Mouse (Mus musculus) limb, embryonic 15.5 days (tissue): ENCODE measurements around the gene Cfap157. TPM values are rescaled to one million over a fixed set of nuclear protein-coding genes. Genes with fewer than 3 reads are reported as not detected.

Source experiments
- ATAC-seq: fragments of 200-750 bp; cut with Nextera tagmentation; 2 replicates; pipeline ENCODE4 v1.8.0; 2017; ENCODE audit warnings: low read depth, moderate TSS enrichment; ENCODE audit not compliant: insufficient number of reproducible peaks, low FRiP score, low TSS enrichment
- H3K27ac ChIP-seq: fragments of 300-500 bp; sonication (generic); 2 replicates; pipeline ENCODE4 v1.5.1; 2015; ENCODE audit warnings: moderate library complexity, mild to moderate bottlenecking, inconsistent platforms
- H3K27me3 ChIP-seq: fragments of 300-500 bp; sonication (generic); 2 replicates; pipeline ENCODE4 v1.6.1; 2015; ENCODE audit warnings: inconsistent platforms
- H3K36me3 ChIP-seq: fragments of 300-500 bp; sonication (generic); 2 replicates; pipeline ENCODE4 v1.6.1; 2015; ENCODE audit warnings: inconsistent platforms
- H3K4me1 ChIP-seq: fragments of 300-500 bp; sonication (generic); 2 replicates; pipeline ENCODE4 v1.6.1; 2015; ENCODE audit warnings: inconsistent platforms
- H3K4me2 ChIP-seq: fragments of 300-500 bp; sonication (generic); 2 replicates; pipeline ENCODE4 v1.6.1; 2015; ENCODE audit warnings: mild to moderate bottlenecking, inconsistent platforms
- H3K4me3 ChIP-seq: fragments of 300-500 bp; sonication (generic); 2 replicates; pipeline ENCODE4 v1.5.1; 2015; ENCODE audit warnings: mild to moderate bottlenecking, inconsistent platforms
- H3K9ac ChIP-seq: fragments of 300-500 bp; sonication (generic); 2 replicates; pipeline ENCODE4 v1.6.1; 2015; ENCODE audit warnings: inconsistent platforms
- H3K9me3 ChIP-seq: fragments of 300-500 bp; sonication (generic); 2 replicates; pipeline ENCODE4 v1.6.1; 2016; ENCODE audit warnings: inconsistent platforms
- WGBS: fragments of 180-500 bp; shearing (Covaris S2); methylation state at CpG from one replicate; pipeline ENCODE4 v1.1.7; 2015; 5-methylcytosine and 5-hydroxymethylcytosine counted together
- polyA plus RNA-seq: library from polyadenylated mRNA; unstranded; fragments of >200 nt; fragmentation: Nextera tagmentation; extraction: Ambion mirVana; gene quantifications from 2 replicates; pipeline ENCODE4 v1.2.1, GENCODE M21; 2015

Cfap157 gene
- polyA plus RNA-seq, 1 experiment from 2014 or later, result 1.0 TPM

DNA sequence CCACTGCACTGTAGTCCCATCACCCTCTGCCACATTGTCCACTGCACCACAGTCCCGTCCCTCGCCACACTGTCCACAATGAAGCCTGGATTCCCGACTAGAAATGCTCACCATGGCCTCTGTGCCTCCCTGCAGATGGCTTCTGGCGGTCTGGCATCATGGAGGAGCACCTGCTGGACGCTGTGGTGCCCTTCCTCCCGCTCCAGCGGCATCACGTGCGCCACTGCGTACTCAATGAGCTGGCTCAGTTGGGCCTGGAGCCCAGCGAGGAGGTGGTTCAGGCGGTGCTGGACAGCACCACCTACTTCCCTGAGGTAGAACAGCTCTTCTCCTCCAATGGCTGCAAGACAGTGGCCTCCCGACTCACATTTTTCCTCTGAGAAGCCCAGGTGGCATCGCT lies 22.9 kb downstream of the Cfap157 start:
- Histone ChIP-seq H3K27me3 (no peaks in the 10 kb centered on the region), H3K4me3 (no peak overlapping the region), H3K36me3 (peaks cover 39% of the 10 kb centered on the region), H3K27ac (no peak overlapping the region), H3K9ac (no peak overlapping the region), H3K4me2 (no peak overlapping the region), H3K9me3 (no peaks in the 10 kb centered on the region), H3K4me1 (peaks cover 12% of the 10 kb centered on the region)
- 91% methylated on average over 14 of the region's 14 CpGs for WGBS
- no peak for ATAC-seq

- peaks cover 49% of the 10 kb centered on the region for H3K36me3 ChIP-seq
- 96% methylated on average over 2 of the region's 2 CpGs for WGBS
- no peak overlapping the region for H3K4me2 ChIP-seq
- ATAC-seq, result no peak
- no peak overlapping the region for H3K9ac ChIP-seq
- no peaks in the 10 kb centered on the region for H3K9me3 ChIP-seq
- no peak overlapping the region for H3K27ac ChIP-seq
- H3K4me3 ChIP-seq, result no peak overlapping the region
- H3K27me3 ChIP-seq, result no peaks in the 10 kb centered on the region
- H3K4me1 ChIP-seq, result peaks cover 12% of the 10 kb centered on the region
These were observed 25.2 kb downstream of the Cfap157 start for GRCm38 (mm10) chr2:32759001-32759400.

- no peak overlapping the region for H3K4me3 ChIP-seq
- H3K27ac ChIP-seq, result no peak overlapping the region
- H3K4me2 ChIP-seq, result no peak overlapping the region
- H3K27me3 ChIP-seq, result no peaks in the 10 kb centered on the region
- H3K9ac ChIP-seq, result no peak overlapping the region
- no peak for ATAC-seq
- H3K36me3 ChIP-seq, result peaks cover 51% of the 10 kb centered on the region
- WGBS, result 74% methylated on average over 8 of the region's 8 CpGs
- H3K4me1 ChIP-seq, result peaks cover 12% of the 10 kb centered on the region
- no peaks in the 10 kb centered on the region for H3K9me3 ChIP-seq
These were observed 25.7 kb downstream of the Cfap157 start for GRCm38 (mm10) chr2:32758503-32758902.

DNA sequence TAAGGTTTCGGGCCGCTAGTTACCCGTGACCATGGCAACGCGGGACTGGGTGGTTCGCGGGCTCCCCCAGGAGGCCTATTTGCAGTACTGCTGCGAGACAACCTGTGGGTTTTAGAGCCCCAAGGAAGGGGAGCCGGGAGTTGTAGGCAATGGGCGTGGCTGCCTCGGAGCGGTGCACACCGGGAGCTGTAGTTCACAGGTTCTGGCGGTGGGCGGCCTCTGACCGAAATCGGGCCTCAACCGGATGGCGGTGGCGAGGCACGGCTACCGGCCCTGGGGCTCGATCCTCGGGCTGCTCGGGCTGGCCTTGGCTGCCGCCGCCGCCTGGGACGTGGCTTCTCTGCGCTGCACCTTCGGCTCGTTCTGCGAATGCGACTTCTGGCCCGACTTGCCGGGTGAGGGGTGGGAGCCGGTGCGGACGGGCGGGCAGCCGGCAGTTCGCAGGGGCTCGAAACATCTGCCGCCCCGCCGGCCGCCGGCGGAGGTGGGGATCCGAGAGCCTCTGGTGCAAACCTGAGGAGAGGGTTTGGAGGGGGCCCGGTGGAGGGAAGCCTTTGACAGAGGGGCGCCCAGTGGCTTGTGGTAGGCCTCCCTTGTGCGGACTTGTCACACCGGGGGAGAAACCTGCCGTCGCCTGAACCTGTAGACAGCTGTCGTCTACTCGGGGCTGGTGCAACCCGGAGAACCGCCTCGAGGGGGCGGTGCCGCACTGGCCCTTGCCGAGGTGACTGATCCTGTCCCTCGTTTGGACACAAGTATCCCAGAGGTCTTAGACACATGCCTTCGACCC lies 27.0 kb downstream of the Cfap157 start, which contains the start of gene Tor2a:
Tor2a (plus strand) TSS at position 179 of the 790 bp plus-strand sequence.
- peaks cover 46% of the 10 kb centered on the region for H3K36me3 ChIP-seq
- H3K27ac ChIP-seq, result peak within 1 kb of the TSS; percentile 95
- H3K4me2 ChIP-seq, result peak within 1 kb of the TSS; percentile 50
- H3K27me3 ChIP-seq, result no peaks in the 10 kb centered on the region
- peaks cover 12% of the 10 kb centered on the region for H3K4me1 ChIP-seq
- H3K9me3 ChIP-seq, result no peaks in the 10 kb centered on the region
- ATAC-seq, result peak; percentile 90
- H3K4me3 ChIP-seq, result peak within 1 kb of the TSS; percentile 77
- peak within 1 kb of the TSS; percentile 86 for H3K9ac ChIP-seq
- under 1% methylated on average over 65 of the region's 66 CpGs for WGBS

- Histone ChIP-seq H3K9me3 (no peaks in the 10 kb centered on the region), H3K4me1 (peaks cover 14% of the 10 kb centered on the region), H3K36me3 (peaks cover 41% of the 10 kb centered on the region), H3K4me3 (peak overlapping the region; percentile 77; the same call in 1 of the 2 replicates), H3K9ac (no peak overlapping the region), H3K27me3 (no peaks in the 10 kb centered on the region), H3K4me2 (no peak overlapping the region), H3K27ac (no peak overlapping the region)
- 36% methylated on average over 6 of the region's 6 CpGs for WGBS
- ATAC-seq, result no peak
These were observed 27.6 kb downstream of the Cfap157 start for GRCm38 (mm10) chr2:32756674-32757055.

- no peak overlapping the region for H3K4me3 ChIP-seq
- no peak overlapping the region for H3K4me2 ChIP-seq
- H3K9ac ChIP-seq, result no peak overlapping the region
- H3K4me1 ChIP-seq, result peaks cover 12% of the 10 kb centered on the region; the same call in 1 of the 2 replicates
- ATAC-seq, result no peak
- WGBS, result 69% methylated on average over 10 of the region's 10 CpGs
- peaks cover 31% of the 10 kb centered on the region for H3K36me3 ChIP-seq
- H3K27me3 ChIP-seq, result no peaks in the 10 kb centered on the region
- H3K27ac ChIP-seq, result no peak overlapping the region
- H3K9me3 ChIP-seq, result no peaks in the 10 kb centered on the region
These were observed 32.0 kb downstream of the Cfap157 start for GRCm38 (mm10) chr2:32752181-32752580.

GRCm38 (mm10) chr2:32751665-32752033 lies 32.6 kb downstream of the Cfap157 start:
- H3K4me3 ChIP-seq, result peak overlapping the region; percentile 35
- no peak for ATAC-seq
- H3K9ac ChIP-seq, result no peak overlapping the region
- no peak overlapping the region for H3K27ac ChIP-seq
- H3K4me2 ChIP-seq, result peak overlapping the region; percentile 58
- 26% methylated on average over 8 of the region's 10 CpGs for WGBS
- H3K9me3 ChIP-seq, result no peaks in the 10 kb centered on the region
- peaks cover 34% of the 10 kb centered on the region for H3K36me3 ChIP-seq
- H3K27me3 ChIP-seq, result no peaks in the 10 kb centered on the region
- peaks cover 12% of the 10 kb centered on the region; the same call in 1 of the 2 replicates for H3K4me1 ChIP-seq

GRCm38 (mm10) chr2:32750887-32751664 lies 33.2 kb downstream of the Cfap157 start:
- Histone ChIP-seq H3K27me3 (0 out of 2 replicates have a peak, but pooled peaks cover under 1% of the 10 kb centered on the region), H3K4me2 (peak overlapping the region; percentile 58), H3K27ac (no peak overlapping the region), H3K9me3 (no peaks in the 10 kb centered on the region), H3K36me3 (peaks cover 38% of the 10 kb centered on the region), H3K9ac (no peak overlapping the region), H3K4me1 (peaks cover 12% of the 10 kb centered on the region; the same call in 1 of the 2 replicates), H3K4me3 (peak overlapping the region; percentile 35)
- WGBS, result 11% methylated on average over 31 of the region's 31 CpGs
- ATAC-seq, result peak; percentile 62; the same call in 1 of the 2 replicates

- no peak overlapping the region for H3K27ac ChIP-seq
- H3K9ac ChIP-seq, result no peak overlapping the region
- ATAC-seq, result no peak
- no peak overlapping the region for H3K4me3 ChIP-seq
- peaks cover 44% of the 10 kb centered on the region for H3K36me3 ChIP-seq
- H3K9me3 ChIP-seq, result no peaks in the 10 kb centered on the region
- H3K27me3 ChIP-seq, result 0 out of 2 replicates have a peak, but pooled peaks cover 3% of the 10 kb centered on the region
- H3K4me1 ChIP-seq, result peaks cover 12% of the 10 kb centered on the region; the same call in 1 of the 2 replicates
- H3K4me2 ChIP-seq, result no peak overlapping the region
- 77% methylated on average over 7 of the region's 7 CpGs for WGBS
These were observed 34.0 kb downstream of the Cfap157 start for GRCm38 (mm10) chr2:32750199-32750598.

DNA sequence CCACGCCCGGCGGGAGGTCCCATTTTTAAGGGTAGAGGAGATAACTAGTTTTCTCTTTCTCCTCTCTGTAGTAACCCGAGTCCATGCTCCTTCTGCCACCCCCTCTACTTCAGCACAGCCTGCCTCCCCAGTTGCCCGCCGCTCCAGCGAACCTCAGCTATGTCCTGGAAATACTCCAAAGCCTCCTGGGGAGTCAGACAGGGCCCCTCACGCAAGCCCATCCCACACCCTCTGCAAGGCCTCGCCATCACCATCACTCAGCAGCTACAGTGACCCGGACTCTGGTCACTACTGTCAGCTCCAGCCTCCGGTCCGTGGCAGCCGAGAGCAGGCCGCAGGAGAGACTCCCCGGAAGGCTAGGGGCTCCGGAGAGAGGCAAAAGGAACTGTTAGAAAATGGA lies 35.1 kb downstream of the Cfap157 start:
- ATAC-seq, result no peak
- Histone ChIP-seq H3K4me3 (no peak overlapping the region), H3K9ac (no peak overlapping the region), H3K27ac (no peak overlapping the region), H3K9me3 (no peaks in the 10 kb centered on the region), H3K36me3 (peaks cover 40% of the 10 kb centered on the region), H3K4me1 (peaks cover 12% of the 10 kb centered on the region; the same call in 1 of the 2 replicates), H3K4me2 (no peak overlapping the region), H3K27me3 (0 out of 2 replicates have a peak, but pooled peaks cover 3% of the 10 kb centered on the region)
- WGBS, result 88% methylated on average over 16 of the region's 16 CpGs

DNA sequence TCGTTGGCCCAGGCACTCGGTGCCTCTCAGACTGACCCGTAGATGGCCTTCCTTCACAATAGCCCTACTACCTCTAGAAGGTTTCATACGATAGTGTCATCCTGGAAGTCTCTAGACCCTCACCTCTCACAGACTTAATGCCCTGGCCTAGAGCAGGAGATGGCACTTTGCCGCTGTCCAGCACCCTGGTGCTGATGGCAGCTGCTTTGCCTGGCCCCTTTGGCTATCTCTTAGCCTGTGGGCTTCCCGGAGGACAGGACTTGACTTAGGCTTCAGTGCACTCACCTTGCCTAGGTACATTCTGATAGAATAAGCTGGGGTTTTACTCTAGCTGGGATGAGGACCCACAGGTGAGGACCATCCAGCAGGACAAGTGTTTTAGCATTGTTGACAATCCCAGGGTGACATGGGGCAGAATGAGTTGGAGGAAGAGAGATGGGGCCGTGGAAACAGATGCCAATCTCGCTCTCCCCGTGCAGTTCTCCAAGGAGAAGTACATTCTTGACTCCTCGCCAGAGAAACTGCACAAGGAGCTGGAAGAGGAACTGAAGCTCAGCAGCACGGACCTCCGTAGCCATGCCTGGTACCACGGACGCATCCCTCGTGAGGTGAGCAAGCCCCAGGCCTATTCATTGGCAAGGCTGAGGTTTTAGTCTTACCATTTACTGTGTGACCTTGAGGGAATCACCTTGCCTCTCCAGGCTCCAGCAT lies 39.8 kb downstream of the Cfap157 start:
- no peaks in the 10 kb centered on the region for H3K9me3 ChIP-seq
- H3K4me1 ChIP-seq, result peaks cover 17% of the 10 kb centered on the region
- no peak overlapping the region for H3K4me2 ChIP-seq
- H3K4me3 ChIP-seq, result no peak overlapping the region
- H3K9ac ChIP-seq, result no peak overlapping the region
- ATAC-seq, result no peak
- WGBS, result 68% methylated on average over 15 of the region's 15 CpGs
- peaks cover 40% of the 10 kb centered on the region for H3K27me3 ChIP-seq
- H3K36me3 ChIP-seq, result peaks cover 23% of the 10 kb centered on the region
- H3K27ac ChIP-seq, result no peak overlapping the region
